Mouse (Mus musculus): ENCODE data around the gene Ppp4r2.

Ppp4r2 gene

DNA sequence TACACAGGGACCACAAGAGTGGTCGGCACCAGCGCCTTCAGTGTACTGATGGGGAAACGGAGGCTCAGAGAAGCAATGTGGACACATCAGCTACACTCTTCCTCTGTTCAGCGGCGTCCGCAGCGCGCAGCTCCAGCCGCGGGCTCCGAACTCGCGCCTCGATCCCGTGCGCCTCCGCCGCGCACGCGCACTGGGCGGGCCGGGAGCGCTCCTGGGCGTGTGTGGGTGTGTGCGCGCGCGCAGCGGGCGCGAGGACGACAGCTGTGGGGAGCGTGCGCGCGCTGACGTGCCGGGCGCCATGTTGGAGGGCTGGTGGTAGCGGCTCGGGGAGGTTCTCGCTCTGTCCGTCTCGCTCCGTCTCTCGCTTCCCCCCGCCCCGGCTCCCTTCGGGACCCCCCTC is at the start of gene Ppp4r2:
Gene Ppp4r2, plus strand, starts transcription at position 268 of the 400 bp plus-strand sequence.
- DNase-seq: peak; percentile 96

DNA sequence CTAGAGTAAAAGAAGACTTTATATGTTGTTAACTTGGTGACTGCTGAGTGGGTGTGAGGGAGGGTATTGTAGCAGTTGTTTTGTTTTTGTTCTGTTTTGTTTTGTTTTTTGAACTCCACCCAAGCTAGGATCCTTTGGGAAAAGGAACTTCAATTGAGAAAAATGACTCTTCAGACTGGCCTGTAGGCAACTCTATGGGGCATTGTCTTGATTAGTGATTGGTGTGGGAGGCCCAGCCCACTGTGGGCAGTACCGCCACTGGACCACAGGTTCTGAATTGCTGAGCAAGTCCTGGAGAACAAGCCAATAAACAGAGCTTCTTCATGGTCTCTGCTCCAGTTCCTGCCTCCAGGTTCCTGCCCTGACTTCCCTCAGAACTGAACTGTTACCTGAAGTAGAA is 45.7 kb upstream of the Ppp4r2 start:
- no peak for DNase-seq

DNA sequence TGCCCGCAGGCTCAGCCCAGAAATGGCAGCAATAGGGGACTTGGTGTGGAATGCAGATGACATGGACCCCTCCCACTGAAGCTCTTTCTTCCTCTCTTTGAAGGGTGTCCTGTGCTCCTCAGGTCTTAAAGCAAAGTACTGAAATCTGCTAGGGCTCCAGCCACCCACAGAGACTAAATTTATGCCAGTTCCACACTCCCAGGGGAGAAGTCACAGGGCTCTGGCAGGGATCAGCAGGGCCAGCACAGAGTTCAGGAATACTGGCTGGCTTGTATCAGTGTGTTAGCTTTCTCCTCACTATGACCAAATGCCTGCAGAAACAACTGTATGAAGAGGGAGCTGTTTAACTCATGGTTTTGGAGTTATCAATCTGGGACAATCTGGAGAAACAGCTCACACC is 44.3 kb upstream of the Ppp4r2 start:
- DNase-seq: no peak

DNA sequence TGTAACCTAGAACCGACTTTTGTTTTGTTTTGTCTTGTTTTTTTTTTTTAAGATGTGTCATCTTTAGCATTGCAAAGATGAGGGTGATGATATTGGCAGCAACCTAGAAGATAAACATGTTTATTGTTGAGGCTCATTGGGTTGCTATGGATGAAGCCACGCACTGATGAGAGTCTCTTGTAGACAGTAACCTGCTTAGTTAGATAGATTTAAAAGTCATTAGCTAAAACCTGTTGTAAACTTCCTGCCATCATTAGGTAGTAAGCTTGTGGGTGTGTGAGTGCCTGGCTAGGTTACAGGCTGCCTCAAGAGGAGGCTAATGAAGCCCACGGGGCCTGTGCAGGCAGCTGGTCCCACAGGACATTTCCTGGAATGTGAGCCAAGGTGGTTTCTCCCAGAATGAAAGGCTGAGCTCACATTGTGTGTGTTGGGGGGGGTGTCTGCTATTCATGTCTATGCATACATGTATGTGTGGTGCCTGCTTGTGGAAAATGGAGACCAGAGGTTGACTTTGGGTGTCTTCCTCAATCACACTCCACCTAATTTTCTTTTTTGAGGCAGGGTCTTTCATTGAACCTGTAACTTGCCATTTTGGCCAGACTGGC is 41.3 kb upstream of the Ppp4r2 start:
- DNase-seq: no peak

DNA sequence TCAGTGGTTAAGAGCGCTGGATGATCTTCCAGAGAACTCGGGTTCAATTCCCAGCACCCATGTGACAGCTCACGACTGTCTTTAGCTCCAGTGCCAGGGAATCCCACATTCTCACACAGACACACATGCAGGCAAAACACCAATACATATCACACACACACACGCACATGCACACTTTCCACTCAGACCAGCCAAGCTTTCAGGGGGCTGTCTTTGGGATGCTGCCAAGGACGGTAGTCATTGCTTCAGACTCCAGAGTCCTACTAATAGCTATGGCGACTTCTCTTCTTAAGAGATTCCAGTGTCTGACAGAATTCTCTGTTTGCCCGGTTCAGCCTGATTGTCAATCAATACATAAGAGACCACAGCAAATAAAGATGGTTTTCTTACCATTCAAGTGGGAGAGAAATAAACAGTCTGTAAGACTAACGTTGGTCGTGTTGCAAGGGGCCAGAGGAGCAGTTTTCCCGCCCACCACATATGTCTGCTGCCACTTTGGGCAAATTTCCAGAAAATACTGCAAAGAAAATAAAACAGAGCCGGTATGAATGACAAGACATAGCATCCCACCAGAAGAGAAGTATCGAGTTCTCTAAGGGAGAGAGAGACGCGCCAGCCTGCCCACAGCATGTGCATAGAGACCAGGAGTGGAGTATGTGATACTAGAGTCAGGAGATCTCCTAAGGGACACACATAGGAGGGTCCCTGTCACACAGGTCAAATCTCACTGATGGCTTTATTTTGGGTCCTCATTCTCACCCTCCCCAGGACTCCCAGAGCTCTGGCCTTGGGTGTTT is 40.3 kb upstream of the Ppp4r2 start:
- no peak for DNase-seq

DNA sequence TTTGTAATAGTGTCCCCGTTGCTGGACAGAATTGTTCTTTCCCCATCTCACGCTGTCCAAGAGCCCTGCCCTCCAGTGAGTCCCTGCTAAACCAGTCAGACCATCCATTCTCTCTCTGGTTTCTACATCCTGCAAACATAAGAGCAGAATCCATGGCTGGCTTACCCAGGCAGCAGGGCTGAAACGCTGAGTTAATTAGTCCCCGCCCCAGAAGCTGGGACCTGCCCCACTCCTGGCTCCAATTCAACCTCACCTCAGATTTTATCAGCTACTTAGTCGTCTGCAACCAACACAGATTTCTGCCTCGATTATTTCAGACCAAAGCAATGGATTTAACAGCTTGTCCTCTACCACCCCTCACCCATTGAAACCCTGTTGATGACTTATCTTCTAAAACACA is 37.6 kb upstream of the Ppp4r2 start:
- DNase-seq: no peak

DNA sequence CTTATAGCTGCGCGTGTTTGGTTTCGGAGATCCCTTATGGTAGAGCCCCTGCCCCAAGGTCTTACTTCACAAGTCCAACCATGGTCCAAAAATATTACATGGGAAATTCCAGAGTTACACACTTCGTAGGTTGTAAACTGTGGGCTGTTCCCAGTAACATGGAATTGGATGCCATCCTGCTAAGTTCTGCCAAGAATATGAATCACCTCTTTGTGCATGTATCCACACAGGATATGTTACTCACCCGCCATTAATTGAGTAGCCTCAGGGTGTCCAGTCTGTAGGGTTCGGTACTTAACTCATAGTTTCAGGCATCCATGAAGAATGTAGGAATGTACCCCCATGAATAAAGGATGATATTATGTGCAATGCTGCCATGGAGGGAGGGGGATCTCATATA is 34.1 kb upstream of the Ppp4r2 start:
- DNase-seq: no peak

DNA sequence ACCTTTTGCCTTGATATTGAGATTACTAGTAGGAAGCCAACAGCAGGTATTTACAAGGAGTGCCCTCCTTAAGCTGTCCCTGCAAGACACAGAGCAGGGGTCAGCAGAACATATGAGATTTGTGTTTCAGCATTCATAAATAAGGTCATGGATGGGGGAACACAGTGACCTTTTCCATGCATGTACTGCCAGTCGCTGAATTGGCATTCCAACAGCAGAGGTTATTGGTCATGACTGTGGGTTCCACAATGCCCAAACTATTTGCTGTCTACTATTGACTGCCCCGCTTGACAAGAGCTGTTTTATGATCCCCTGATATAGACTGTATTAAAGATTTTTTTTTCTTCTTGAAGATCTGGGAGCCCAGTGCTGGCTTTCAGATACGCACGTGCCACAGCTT is 33.7 kb upstream of the Ppp4r2 start:
- DNase-seq: no peak

DNA sequence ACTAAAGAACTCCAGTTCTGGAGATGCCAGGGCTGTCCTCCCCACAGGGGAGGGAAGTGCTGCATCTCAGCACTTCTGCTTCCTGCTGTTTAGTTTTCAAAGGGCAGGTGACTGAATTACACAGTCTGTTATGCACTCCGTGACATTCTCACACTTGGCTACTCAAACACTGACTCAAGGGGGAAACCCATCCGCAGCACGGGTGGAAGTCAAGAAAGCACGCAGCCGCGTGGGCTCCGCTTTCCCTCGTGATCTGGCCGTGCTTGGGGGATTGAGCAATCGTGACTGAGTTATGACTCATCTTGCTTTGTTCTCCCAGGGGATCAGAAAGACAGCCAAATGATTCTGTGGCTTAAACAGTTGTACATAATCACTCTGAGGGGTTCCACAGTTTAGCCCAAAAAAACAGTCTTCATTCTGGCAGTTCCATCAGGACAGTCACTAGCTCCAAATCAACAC is 32.9 kb upstream of the Ppp4r2 start:
- DNase-seq: no peak

DNA sequence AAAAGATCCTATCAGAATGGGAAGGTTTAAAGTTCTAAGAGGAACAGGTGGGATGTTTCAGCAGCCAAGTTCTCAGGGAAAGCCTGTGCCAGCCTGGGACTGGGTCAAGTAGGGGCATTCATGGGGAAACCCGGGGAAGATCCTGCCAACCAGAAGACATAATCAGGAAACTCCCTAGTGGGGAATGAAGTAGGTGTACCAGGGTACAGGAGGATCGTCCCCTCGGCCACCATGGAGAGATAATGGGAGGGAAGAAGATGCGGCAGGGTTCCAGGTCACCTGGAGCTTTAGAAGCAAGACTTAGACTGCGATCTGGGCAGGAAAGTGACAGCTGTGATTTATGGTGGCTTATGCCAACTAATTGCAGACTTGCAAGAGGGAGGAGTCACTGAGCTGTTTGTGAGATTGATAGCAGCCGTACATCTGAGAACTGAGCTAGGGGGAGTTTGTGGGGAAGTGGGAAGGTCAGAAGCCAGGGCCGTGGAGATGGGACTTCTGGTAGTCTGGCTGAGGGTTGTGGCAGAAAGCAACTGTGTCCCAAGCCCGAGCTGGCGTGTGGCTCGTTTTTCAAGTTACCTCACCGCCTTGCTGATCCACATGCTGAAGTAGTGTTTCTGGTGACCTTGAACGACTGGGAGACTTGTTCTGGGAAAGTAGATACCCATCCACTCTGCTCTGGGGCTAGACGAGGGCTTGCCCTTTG is 30.9 kb upstream of the Ppp4r2 start:
- no peak for DNase-seq

DNA sequence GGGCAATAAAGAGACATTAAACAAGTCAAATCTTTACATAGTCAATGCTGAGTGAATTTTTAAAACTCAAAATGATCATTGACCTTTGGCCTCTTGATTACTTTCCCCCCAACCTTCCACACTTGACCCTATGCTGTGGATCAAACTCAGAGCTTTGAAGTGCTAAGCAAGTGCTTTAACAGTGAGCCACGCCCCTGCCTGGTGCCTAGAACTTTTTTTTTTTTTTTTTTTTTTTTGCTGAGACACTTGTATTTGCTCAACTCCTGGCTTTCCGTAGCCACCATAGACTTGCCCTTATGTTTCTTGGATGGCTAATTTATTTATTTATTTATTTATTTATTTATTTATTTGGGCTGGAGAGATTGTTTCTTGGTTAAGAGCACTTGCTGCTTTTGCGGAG is 30.2 kb upstream of the Ppp4r2 start:
- DNase-seq: no peak

DNA sequence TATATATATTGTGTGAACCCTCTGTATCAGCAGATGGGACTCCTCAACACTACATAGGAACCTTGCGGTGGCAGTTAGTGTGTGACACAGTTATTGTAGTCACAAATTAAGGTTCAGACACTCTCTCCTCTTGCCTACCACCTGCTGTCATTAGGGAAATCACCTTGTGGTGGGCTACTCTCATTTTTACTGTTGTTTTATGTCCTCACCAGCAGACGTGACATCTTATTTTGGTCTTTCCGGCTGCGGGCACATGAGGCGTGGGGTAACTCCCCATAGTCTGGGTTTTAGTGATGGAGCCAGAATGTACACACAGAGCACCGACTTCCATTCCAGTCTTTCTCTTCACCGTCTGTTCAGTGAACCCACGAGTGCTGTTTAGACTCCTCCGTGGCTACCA is 26.2 kb upstream of the Ppp4r2 start:
- no peak for DNase-seq

DNA sequence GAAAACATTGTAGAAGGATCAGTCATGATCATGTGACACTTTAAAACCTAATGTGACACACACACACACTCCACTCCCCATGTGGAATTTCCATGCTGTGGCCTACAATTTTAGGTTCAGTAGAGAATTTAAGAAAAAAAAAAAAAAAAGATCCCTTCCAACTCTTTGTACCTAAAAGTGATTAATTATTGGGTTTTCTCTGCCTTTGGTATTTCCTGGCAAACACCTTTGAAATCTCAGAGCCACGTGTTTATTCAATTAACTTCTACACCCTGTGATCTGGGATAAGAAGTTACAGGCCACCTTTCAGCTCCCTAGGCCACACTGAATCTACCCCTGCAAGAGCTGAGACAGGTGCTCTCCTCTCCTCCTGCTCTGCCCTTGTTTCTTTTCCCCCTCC is 25.7 kb upstream of the Ppp4r2 start:
- no peak for DNase-seq

DNA sequence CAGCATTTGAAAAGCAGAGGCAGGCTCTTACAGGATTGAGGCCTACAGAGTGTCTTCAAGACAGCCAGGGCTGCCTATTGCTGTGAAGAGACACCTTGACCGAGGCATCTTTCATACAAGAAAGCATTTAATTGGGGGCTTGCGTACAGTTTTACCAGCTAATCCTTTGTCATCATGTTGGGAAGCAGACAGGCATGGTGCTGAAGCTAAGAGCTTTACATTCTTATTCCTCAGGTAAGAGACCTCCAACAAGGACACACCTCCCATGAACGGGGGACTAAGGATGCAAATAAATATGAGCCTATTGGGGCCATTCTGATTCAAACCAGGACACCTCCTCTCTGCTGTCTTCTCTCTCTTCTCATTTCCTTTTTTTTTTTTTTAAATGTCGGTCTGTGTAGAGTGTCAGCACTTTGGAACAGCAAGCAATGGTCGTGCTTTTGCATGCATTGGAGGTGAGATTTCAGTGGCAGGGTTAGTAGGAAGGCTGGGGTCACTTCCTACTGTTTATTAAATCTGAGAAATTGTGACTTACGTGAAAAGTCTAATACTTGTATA is 25.1 kb upstream of the Ppp4r2 start:
- DNase-seq: no peak

DNA sequence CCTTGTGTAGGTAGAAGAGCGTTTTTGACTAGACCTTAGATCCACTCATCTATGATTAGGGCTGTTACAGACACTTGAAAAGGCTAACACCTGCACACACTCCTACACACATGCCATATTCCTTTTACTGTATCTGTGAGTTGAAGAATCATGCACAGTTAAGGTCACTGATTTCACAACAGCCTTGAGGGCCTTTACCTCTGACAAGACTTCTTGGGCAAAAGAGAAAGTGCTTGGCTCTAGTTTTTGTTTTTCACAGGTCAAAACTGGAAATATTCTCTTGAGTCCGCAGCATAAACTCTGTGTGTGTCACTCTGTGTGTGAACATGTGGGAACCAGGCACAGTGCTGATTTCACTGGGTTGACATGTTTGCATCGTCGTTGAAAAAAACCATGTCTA is 23.3 kb upstream of the Ppp4r2 start:
- no peak for DNase-seq

DNA sequence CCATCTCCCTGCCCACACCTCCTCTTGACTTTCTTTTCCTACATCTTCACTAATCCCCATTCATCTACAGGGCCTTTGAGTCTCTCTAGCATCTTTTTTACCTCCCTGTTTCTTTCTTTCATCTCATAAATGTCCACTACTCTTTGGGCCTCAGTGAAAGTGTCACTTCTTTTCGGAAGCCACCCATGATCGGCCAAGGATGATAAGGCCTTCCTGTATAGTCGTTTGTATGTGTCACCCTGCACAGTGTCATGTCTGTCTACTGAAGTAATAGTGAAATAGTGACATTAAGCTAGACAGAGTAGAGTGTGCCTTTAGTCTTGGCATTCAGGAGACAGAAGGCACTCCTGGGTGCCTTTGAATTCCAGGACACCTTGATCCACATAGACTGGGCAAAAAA is 21.7 kb upstream of the Ppp4r2 start:
- DNase-seq: no peak

DNA sequence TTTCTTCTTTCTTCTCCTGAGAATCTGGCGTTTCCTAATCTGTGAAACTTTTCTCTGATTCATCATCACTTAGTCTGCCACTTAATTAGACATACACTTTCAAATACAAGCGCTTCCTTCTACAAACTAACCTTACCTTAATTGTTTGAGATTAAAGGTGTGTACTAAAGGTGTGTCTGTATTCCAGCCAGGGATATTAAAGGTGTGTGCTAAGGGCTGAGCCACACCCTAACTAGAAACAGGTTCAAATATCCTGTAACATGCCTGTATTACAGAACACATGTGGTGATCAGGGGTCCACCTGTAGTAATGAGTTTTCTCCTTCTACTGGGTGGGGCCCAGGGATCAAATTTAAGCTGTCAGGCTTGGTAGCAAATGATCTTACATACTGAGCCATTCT is 12.1 kb upstream of the Ppp4r2 start:
- no peak for DNase-seq

DNA sequence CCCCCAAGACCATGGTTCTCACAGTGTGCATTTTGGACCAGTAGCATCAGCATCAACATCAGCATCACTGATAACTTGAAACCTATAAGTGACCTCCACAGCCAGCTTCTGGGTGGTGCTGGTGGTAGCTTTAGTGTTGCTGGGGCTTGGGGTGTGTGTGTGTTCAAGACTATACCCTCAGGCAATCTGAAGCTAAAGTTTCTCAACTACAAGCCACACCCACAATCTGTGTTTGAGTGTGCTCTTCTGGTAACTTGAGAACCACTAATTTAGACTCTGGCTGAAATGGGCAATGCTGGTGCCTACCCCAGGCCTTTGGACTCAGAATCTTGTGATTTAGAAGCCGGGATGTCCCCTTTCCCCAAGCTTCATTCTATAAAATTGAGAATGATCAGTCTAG is 10.1 kb upstream of the Ppp4r2 start:
- DNase-seq: no peak

DNA sequence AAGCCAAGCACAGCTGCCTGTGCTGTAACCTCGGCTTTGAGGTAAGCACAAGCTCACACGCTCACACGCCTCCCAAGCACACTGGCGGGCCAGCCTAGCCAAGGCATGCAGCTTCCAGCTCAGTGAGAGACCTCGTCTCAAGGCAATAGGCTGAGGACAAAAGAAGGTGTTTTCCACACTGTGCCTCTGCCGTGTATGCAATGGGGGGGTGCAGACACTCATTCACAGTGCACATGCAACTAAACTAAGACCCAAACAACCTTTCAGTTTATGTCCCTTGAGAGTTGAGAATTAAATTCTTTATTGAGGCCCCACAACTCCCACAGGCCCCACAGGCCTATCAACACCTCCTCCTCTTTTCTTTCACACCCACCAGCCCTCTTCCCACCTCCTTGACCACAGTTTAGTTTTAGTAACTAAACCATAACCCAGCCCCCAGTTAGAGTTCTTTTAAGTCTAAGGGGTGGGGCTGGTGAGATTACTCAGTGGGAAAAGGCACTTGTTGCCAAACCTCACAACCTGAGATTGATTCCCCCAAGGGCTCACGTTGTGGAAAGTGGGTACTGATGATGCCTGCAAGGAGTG is 8.9 kb upstream of the Ppp4r2 start:
- DNase-seq: no peak

DNA sequence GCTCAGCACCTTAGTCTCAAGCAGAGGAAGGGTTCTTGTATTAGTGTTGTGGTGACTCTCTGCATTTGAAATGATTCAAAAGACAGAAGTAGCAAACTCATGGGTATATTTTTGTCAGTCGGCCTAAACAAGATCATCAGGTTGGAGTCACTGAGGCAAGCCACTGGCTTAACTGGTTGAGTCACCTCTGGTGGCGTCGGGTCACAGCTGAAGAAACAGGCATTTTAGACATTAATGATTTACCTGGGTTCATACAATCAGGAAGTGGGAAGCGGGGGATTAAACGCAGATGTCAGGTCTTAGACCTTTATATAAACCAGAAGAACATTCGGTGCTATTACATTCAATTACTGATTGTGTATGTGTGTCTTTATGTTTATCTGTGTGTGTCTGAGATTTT is 7.4 kb upstream of the Ppp4r2 start:
- DNase-seq: no peak

DNA sequence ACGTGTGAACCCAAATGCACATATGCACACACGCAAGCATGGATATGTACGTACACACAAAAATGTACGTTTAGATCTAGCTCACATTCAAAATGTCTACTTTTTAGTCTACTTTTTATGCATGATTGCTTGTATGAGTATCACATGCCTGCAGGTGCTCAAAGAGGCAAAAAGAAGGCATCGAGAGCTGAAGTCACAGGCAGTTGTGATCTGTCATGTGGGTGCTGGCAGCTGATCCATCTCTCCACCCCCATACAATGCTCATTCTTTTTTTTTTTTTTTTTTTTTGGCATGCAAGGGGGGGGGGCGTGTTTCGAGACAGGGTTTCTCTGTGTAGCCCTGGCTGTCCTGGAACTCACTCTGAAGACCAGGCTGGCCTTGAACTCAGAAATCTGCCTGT is 4.9 kb upstream of the Ppp4r2 start:
- no peak for DNase-seq

DNA sequence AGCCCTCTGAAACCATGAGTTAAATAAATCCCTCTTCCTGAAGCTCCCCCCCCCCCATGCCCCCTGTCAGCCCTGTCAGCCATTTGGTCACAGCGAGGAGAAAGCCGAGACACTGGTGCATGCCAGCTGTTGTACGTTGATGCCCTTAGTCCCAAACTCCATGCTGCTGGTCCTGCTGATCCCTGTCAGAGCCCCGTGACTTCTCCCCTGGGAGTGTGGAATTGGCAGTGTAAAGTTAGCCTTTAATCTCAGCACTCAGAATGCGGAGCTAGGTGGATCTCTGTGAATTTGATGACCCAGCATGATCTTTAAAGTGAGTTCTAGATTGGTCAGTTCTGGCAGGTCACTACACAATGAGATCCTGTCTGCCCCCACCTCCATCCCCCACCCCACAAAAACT is 3.7 kb upstream of the Ppp4r2 start:
- DNase-seq: no peak

DNA sequence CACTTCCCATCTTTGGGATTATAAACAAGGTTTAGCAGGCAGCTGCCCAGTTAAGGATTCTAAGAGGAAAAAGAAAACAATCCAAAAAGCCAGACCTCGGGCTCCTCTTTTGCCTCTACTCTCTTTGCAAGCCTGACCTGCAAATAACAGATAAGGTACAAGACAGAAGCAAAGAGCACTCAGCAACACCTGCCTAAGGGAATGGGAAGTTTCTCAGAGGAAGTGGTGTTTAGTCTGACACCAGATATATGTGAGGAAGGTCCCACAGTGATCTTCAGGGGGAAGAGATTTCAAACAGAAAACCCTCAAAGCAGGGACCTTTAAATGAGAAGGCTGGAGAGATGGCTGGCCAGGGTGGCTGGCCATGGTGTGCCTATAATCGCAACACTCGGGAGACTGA is 2.2 kb upstream of the Ppp4r2 start:
- DNase-seq: no peak

DNA sequence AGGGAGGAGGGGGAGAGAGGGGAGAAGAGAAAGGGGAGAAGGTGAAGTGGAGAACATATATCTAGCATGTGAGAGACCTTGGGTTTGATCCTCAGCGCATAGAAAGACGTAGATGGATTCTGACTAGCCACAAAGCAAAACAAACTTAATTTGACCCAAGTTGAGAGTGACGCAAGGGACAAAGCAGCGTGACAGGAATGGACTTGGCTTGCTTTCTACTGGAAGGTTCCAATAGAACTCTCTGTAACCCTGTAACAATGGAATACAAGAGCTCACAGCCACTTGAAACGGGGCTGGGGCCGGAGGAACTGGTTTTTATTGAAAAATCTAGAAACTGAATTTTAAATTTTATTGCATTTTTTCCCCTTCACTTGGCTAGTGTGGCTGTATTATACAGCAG is 1.7 kb upstream of the Ppp4r2 start:
- no peak for DNase-seq
